Mouse (Mus musculus) embryo, embryonic 11.5 days (tissue): ENCODE measurements around the gene Olfr772.
"Not testable (repeated sequence)": the region's sequence is repeated elsewhere in the genome, so short reads cannot be mapped to it uniquely, and the experiment has no call there.

Source experiments
- DNase-seq: peaks from one replicate; pipeline ENCODE4 v3.0.0-alpha.2; 2012; ENCODE audit warnings: low read depth, low spot score

Olfr772 gene

GRCm38 (mm10) chr10:129177821-129178220 lies at the start of gene Olfr772:
Gene Olfr772 (minus strand): TSS chr10:129177921.
- DNase-seq = not testable (repeated sequence)

- DNase-seq = not testable (repeated sequence)
Measured at GRCm38 (mm10) chr10:129187319-129187718, 9.6 kb upstream of the Olfr772 start, which contains the start of gene Olfr773. Gene Olfr773 (minus strand): TSS chr10:129187419.

- DNase-seq = no peak
Measured at GRCm38 (mm10) chr10:129164651-129165050, 13.1 kb downstream of the Olfr772 start, which contains the start of gene Olfr771. Gene Olfr771 (minus strand): TSS chr10:129164751.

GRCm38 (mm10) chr10:129138898-129139297 lies 38.8 kb downstream of the Olfr772 start, which contains the start of gene Olfr770:
Gene Olfr770 (minus strand): TSS chr10:129138998.
- DNase-seq = no peak
